ENCODE assay signal across 8 mouse cellular contexts in the genomic region with DNA sequence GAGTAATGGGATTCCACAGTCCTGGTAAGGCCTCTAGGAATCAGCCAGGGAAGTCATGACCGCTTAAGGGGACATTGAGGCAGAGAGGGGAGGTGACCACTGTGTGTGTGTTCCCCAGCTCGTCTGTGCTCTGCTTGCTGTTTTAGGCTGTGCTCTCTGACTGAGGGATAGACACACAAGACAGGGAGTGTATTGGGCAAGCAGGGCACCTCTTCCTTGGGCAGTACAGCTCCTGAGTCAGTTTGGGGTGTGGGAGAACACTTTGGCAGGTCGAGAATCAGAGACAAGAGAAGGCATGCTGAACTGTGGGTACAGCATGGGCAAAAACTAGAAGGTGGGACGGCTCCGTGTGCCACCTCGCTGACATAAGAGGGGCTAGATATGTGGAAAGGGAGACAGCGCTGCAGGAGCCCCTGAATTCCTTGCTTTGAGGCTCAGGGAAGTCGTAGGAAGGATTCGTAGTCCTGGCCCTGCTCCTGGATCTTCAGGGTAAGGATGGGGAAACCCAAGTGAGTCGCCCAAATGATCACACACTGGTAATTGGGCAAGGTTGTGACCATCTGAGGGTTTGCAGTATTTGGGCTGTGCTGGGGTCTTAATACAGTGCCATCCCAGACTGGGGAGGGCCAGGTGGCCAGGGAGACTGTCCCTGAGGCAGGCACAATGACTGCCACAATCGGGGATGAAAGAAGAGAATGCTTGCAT. TPM values are rescaled to one million over a fixed set of nuclear protein-coding genes. Genes with fewer than 3 reads are reported as not detected.
DNase-seq lines count a peak whose midpoint lies in the region; ATAC-seq lines count a peak whose summit lies in the region.

No protein-coding gene starts in this region.

- H3K36me3 ChIP-seq in liver, embryonic 11.5 days (ENCODE audit: control insufficient read depth, insufficient read depth, low read length), result no peaks in the 10 kb centered on the region

- no peak overlapping the region for H3K27ac ChIP-seq in liver, embryonic 11.5 days (ENCODE audit: low read depth, low read length)

- peaks cover 4% of the 10 kb centered on the region for H3K27me3 ChIP-seq in liver, embryonic 11.5 days (replicated peaks; ENCODE audit: control insufficient read depth, insufficient read depth, low read length)

- peak overlapping the region; percentile 86 for H3K4me2 ChIP-seq in liver, embryonic 11.5 days

- H3K4me1 ChIP-seq in liver, embryonic 11.5 days (replicated peaks; ENCODE audit: control insufficient read depth, insufficient read depth, low read length), result peaks cover 40% of the 10 kb centered on the region

- no peaks in the 10 kb centered on the region for H3K9me3 ChIP-seq in liver, embryonic 11.5 days (ENCODE audit: control insufficient read depth, low read length)

- H3K9ac ChIP-seq in liver, embryonic 11.5 days (ENCODE audit: low read depth, low read length), result peak overlapping the region; percentile 69

- peak; percentile 29 for DNase-seq in adrenal gland, postnatal 10 days
- no peak for DNase-seq in adrenal gland, postnatal 14 days
- DNase-seq in thymus, postnatal 25 days, result peak; percentile 35
- DNase-seq in thymus, postnatal 10 days (ENCODE audit: low spot score in 2 of 2), result no peak
- no peak for DNase-seq in liver, embryonic 11.5 days (ENCODE audit: low spot score)
- no peak for DNase-seq in spleen, postnatal 10 days (ENCODE audit: low spot score in 2 of 2)
- no peak for DNase-seq in right cerebral cortex, adult 2 months (ENCODE audit: low spot score in 2 of 2)

- WGBS in liver, embryonic 11.5 days, result 67% methylated on average over 11 of the region's 11 CpGs

- peak overlapping the region; percentile 64 for H3K4me3 ChIP-seq in liver, embryonic 11.5 days (ENCODE audit: low read depth, low read length)

- ATAC-seq in liver, embryonic 11.5 days (replicated peaks; ENCODE audit: low FRiP score), result no peak
- ATAC-seq in megakaryocyte progenitor cell, adult 5-6 weeks (replicated peaks; ENCODE audit: poor library complexity), result no peak

RNA-seq across cellular contexts. Expression of a gene that starts 1.1 kb away (rescaled TPM):
- total RNA-seq in adrenal gland, postnatal 10 days (2021), result 10 to 100 TPM; 43.9 to 51.3 TPM
- 51.5 and 62.0 TPM in 2 replicates for total RNA-seq in adrenal gland, postnatal 14 days (2021)
- 4.4 and 5.3 TPM in 2 replicates for polyA plus RNA-seq in liver, embryonic 11.5 days (2014; fragmentation: Nextera tagmentation; extraction: Ambion mirVana)
- 10.5 and 12.0 TPM in 2 replicates for total RNA-seq in megakaryocyte progenitor cell, adult 5-6 weeks (2015)
- total RNA-seq in megakaryocyte progenitor cell, adult 5-6 weeks (2017), result 19.2 and 20.4 TPM in 2 replicates

RNA-seq across cellular contexts. Expression of a gene that starts 50.2 kb away (rescaled TPM):
- 1 to 10 TPM; 2.2 to 2.5 TPM for total RNA-seq in adrenal gland, postnatal 10 days (2021)
- total RNA-seq in adrenal gland, postnatal 14 days (2021), result 0.63 and 8.8 TPM in 2 replicates
- polyA plus RNA-seq in liver, embryonic 11.5 days (2014; fragmentation: Nextera tagmentation; extraction: Ambion mirVana), result 0.81 and 1.1 TPM in 2 replicates
- 2.7 and 4.3 TPM in 2 replicates for total RNA-seq in megakaryocyte progenitor cell, adult 5-6 weeks (2015)
- 3.6 and 7.2 TPM in 2 replicates for total RNA-seq in megakaryocyte progenitor cell, adult 5-6 weeks (2017)

Comparison
In these comparisons a context has a peak if more than half of its experiments do, and no peak if none do; other contexts are left out.
1. DNase-seq: peak in adrenal gland, postnatal 10 days (single experiment) and thymus, postnatal 25 days (single experiment); none in adrenal gland, postnatal 14 days (single experiment), thymus, postnatal 10 days (0 of 2), liver, embryonic 11.5 days (single experiment), spleen, postnatal 10 days (0 of 2) and right cerebral cortex, adult 2 months (0 of 2).